Mouse (Mus musculus) myocyte (in vitro differentiated cells): ENCODE results near the gene Atp2a1. TPM values are rescaled to one million over a fixed set of nuclear protein-coding genes. Genes with fewer than 3 reads are reported as not detected.

Experiments
- H3K27me3 ChIP-seq: one replicate; pipeline ENCODE4 v1.6.1; 2011; ENCODE audit not compliant: control insufficient read depth, insufficient read depth, insufficient read length
- H3K36me3 ChIP-seq: one replicate; pipeline ENCODE4 v1.6.1; 2011; ENCODE audit not compliant: control insufficient read depth, insufficient read depth
- H3K4me2 ChIP-seq: one replicate; pipeline ENCODE4 v1.6.1; 2011; ENCODE audit warnings: low read depth, control low read depth
- H3K4me3 ChIP-seq: one replicate; pipeline ENCODE4 v1.5.1; 2011; ENCODE audit warnings: mild to moderate bottlenecking, control low read depth, moderate library complexity
- H3K79me2 ChIP-seq: one replicate; pipeline ENCODE4 v1.6.1; 2011; ENCODE audit not compliant: control insufficient read depth, insufficient read depth
- H3ac ChIP-seq: one replicate; pipeline ENCODE4 v1.6.1; 2011; ENCODE audit not compliant: control insufficient read depth, insufficient read length
- CEBPB ChIP-seq: IDR thresholded peaks from 2 replicates; pipeline ENCODE4 v1.6.1; 2011; ENCODE audit warnings: mild to moderate bottlenecking, moderate library complexity; ENCODE audit not compliant: poor library complexity, insufficient read depth, severe bottlenecking
- E2F4 ChIP-seq: IDR thresholded peaks from one replicate; pipeline ENCODE4 v1.6.1; 2011; ENCODE audit warnings: mild to moderate bottlenecking, control low read depth, moderate library complexity; ENCODE audit not compliant: insufficient read depth
- MAX ChIP-seq: IDR thresholded peaks from one replicate; pipeline ENCODE4 v1.6.1; 2011; ENCODE audit warnings: low read depth, mild to moderate bottlenecking, control low read depth
- MYOD1 ChIP-seq, 3 experiments: IDR thresholded peaks; one replicate each; pipeline ENCODE4 v1.6.1; 2011; ENCODE audit warnings: control low read depth in 2 of 3, low read depth in 2 of 3, mild to moderate bottlenecking in 2 of 3, moderate library complexity in 1 of 3; ENCODE audit not compliant: insufficient read length in 2 of 3, control insufficient read depth in 1 of 3
- MYOG ChIP-seq, 3 experiments: IDR thresholded peaks; one replicate each; pipeline ENCODE4 v1.6.1; 2011; ENCODE audit warnings: control low read depth in 2 of 3, low read depth in 2 of 3, mild to moderate bottlenecking in 2 of 3; ENCODE audit not compliant: insufficient read length in 2 of 3, control insufficient read depth in 1 of 3, insufficient read depth in 1 of 3
- POLR2A ChIP-seq: IDR thresholded peaks from one replicate; pipeline ENCODE4 v1.6.1; 2011; ENCODE audit warnings: low read depth, mild to moderate bottlenecking, control low read depth, moderate library complexity; ENCODE audit not compliant: insufficient read length
- POLR2AphosphoS2 ChIP-seq: IDR thresholded peaks from one replicate; pipeline ENCODE4 v1.6.1; 2011; ENCODE audit warnings: low read depth, control low read depth; ENCODE audit not compliant: insufficient read length
- REST ChIP-seq: IDR thresholded peaks from one replicate; pipeline ENCODE4 v1.6.1; 2011; ENCODE audit warnings: mild to moderate bottlenecking, control low read depth, moderate library complexity; ENCODE audit not compliant: insufficient read depth, insufficient read length
- SRF ChIP-seq: IDR thresholded peaks from one replicate; pipeline ENCODE4 v1.6.1; 2011; ENCODE audit warnings: low read depth; ENCODE audit not compliant: control insufficient read depth, insufficient read length
- TCF12 ChIP-seq: IDR thresholded peaks from one replicate; pipeline ENCODE4 v1.6.1; 2011; ENCODE audit warnings: mild to moderate bottlenecking, control low read depth; ENCODE audit not compliant: poor library complexity, insufficient read depth, severe bottlenecking
- TCF3 ChIP-seq: IDR thresholded peaks from one replicate; pipeline ENCODE4 v1.6.1; 2011; ENCODE audit warnings: low read depth, control low read depth; ENCODE audit not compliant: insufficient read length
- USF1 ChIP-seq: IDR thresholded peaks from one replicate; pipeline ENCODE4 v1.6.1; 2011; ENCODE audit warnings: low read depth, mild to moderate bottlenecking, control low read depth, moderate library complexity
- polyA plus RNA-seq: library from polyadenylated mRNA; unstranded; fragments of >200 nt; fragmentation: generic; extraction: Trizol; gene quantifications from one replicate; pipeline ENCODE4 v1.2.1, GENCODE M21; 2012; ENCODE audit warnings: missing spikeins

Gene Atp2a1
- polyA plus RNA-seq, 1 experiment: 1,699 TPM

- Histone ChIP-seq H3K4me3 (no peak overlapping the region), H3K27me3 (no peaks in the 10 kb centered on the region), H3K4me2 (no peak overlapping the region), H3K36me3 (peaks cover 7% of the 10 kb centered on the region), H3ac (no peak overlapping the region), H3K79me2 (no peaks in the 10 kb centered on the region)
- no peak for TF ChIP-seq SRF
- TF ChIP-seq E2F4: no peak
- no peak for TF ChIP-seq POLR2AphosphoS2
- TF ChIP-seq TCF12: no peak
- no peak for TF ChIP-seq MYOD1 (IDR thresholded peaks at IDR 0.05; ENCODE audit: control insufficient read depth in 1 of 3, insufficient read length in 2 of 3, low read depth in 2 of 3)
- no peak for TF ChIP-seq POLR2A
- no peak for TF ChIP-seq REST
- TF ChIP-seq USF1: no peak
- no peak for TF ChIP-seq TCF3
- TF ChIP-seq CEBPB: no peak
- no peak for TF ChIP-seq MYOG (IDR thresholded peaks at IDR 0.05; ENCODE audit: control insufficient read depth in 1 of 3, insufficient read depth in 1 of 3, insufficient read length in 2 of 3, low read depth in 2 of 3)
- TF ChIP-seq MAX: no peak
Observed at GRCm38 (mm10) chr7:126434726-126435125, 28.2 kb downstream of the Atp2a1 start.

GRCm38 (mm10) chr7:126430167-126430566, 32.7 kb downstream of the Atp2a1 start:
- Histone ChIP-seq H3K4me2 (peak overlapping the region; percentile 68), H3K27me3 (no peaks in the 10 kb centered on the region), H3K36me3 (no peaks in the 10 kb centered on the region), H3K79me2 (no peaks in the 10 kb centered on the region), H3K4me3 (peak overlapping the region; percentile 28), H3ac (no peak overlapping the region)
- TF ChIP-seq E2F4 (no peak), POLR2AphosphoS2 (no peak), SRF (no peak), TCF3 (no peak), MYOD1 (IDR thresholded peaks at IDR 0.05; ENCODE audit: control insufficient read depth in 1 of 3, insufficient read length in 2 of 3, low read depth in 2 of 3) (no peak), MAX (no peak)

- Histone ChIP-seq H3K4me3 (peak overlapping the region; percentile 28), H3K36me3 (no peaks in the 10 kb centered on the region), H3K79me2 (no peaks in the 10 kb centered on the region), H3ac (peak overlapping the region; percentile 72), H3K27me3 (no peaks in the 10 kb centered on the region), H3K4me2 (peak overlapping the region; percentile 68)
- no peak for TF ChIP-seq POLR2A
- TF ChIP-seq MYOG (IDR thresholded peaks at IDR 0.05; ENCODE audit: control insufficient read depth in 1 of 3, insufficient read depth in 1 of 3, insufficient read length in 2 of 3, low read depth in 2 of 3): no peak
- TF ChIP-seq MYOD1 (IDR thresholded peaks at IDR 0.05; ENCODE audit: control insufficient read depth in 1 of 3, insufficient read length in 2 of 3, low read depth in 2 of 3): no peak
- TF ChIP-seq E2F4: no peak
- no peak for TF ChIP-seq REST
- no peak for TF ChIP-seq POLR2AphosphoS2
- no peak for TF ChIP-seq MAX
- TF ChIP-seq SRF: no peak
- no peak for TF ChIP-seq TCF12
- TF ChIP-seq USF1: no peak
- no peak for TF ChIP-seq TCF3
- TF ChIP-seq CEBPB: no peak
Observed at GRCm38 (mm10) chr7:126429503-126429898, 33.4 kb downstream of the Atp2a1 start.

- Histone ChIP-seq H3ac (peak within 1 kb of the TSS; percentile 72), H3K36me3 (no peaks in the 10 kb centered on the region), H3K4me2 (peak within 1 kb of the TSS; percentile 98), H3K4me3 (peak within 1 kb of the TSS; percentile 28), H3K79me2 (no peaks in the 10 kb centered on the region), H3K27me3 (no peaks in the 10 kb centered on the region)
- TF ChIP-seq POLR2AphosphoS2: peak; percentile 30
- peak; percentile 47 for TF ChIP-seq POLR2A
- no peak for TF ChIP-seq MYOG (IDR thresholded peaks at IDR 0.05; ENCODE audit: control insufficient read depth in 1 of 3, insufficient read depth in 1 of 3, insufficient read length in 2 of 3, low read depth in 2 of 3)
Observed at GRCm38 (mm10) chr7:126428631-126429502, 34.0 kb downstream of the Atp2a1 start, which contains the start of gene Rabep2. Gene Rabep2, plus strand, starts transcription at chr7:126428759.

GRCm38 (mm10) chr7:126428154-126428553, 34.8 kb downstream of the Atp2a1 start:
- Histone ChIP-seq H3ac (peak overlapping the region; percentile 72), H3K4me2 (peak overlapping the region; percentile 98), H3K27me3 (no peaks in the 10 kb centered on the region), H3K79me2 (no peaks in the 10 kb centered on the region), H3K36me3 (no peaks in the 10 kb centered on the region), H3K4me3 (peak overlapping the region; percentile 28)
- TF ChIP-seq MYOD1 (IDR thresholded peaks at IDR 0.05; ENCODE audit: control insufficient read depth in 1 of 3, insufficient read length in 2 of 3, low read depth in 2 of 3): no peak
- no peak for TF ChIP-seq MYOG (IDR thresholded peaks at IDR 0.05; ENCODE audit: control insufficient read depth in 1 of 3, insufficient read depth in 1 of 3, insufficient read length in 2 of 3, low read depth in 2 of 3)
- no peak for TF ChIP-seq E2F4
- no peak for TF ChIP-seq POLR2A
- no peak for TF ChIP-seq USF1
- TF ChIP-seq REST: no peak
- TF ChIP-seq TCF3: no peak
- TF ChIP-seq POLR2AphosphoS2: no peak
- no peak for TF ChIP-seq SRF
- no peak for TF ChIP-seq CEBPB
- TF ChIP-seq TCF12: no peak
- TF ChIP-seq MAX: no peak
